Mouse (Mus musculus) MEL (cell line): ENCODE results near the gene Zfp790. TPM values are rescaled to one million over a fixed set of nuclear protein-coding genes. Genes with fewer than 3 reads are reported as not detected.

Experiments
- DNase-seq: peaks from one replicate; pipeline ENCODE4 v3.0.0; 2011; ENCODE audit warnings: low read depth, low spot score
- H3K27ac ChIP-seq: 2 replicates; pipeline ENCODE4 v1.5.1; 2012; ENCODE audit warnings: low read depth, mild to moderate bottlenecking, control low read depth, low read length, moderate library complexity; ENCODE audit not compliant: control insufficient read depth
- H3K27me3 ChIP-seq, 2 experiments: fragments of 150-350 bp in 1 of 2; sonication (generic) in 1 of 2; 2 replicates each; pipeline ENCODE4 v1.6.1; 2012; ENCODE audit warnings: low read length in 2 of 2, mild to moderate bottlenecking in 2 of 2, improper control_type of control experiment in 1 of 2, moderate library complexity in 1 of 2; ENCODE audit not compliant: insufficient read depth in 2 of 2, control insufficient read depth in 1 of 2
- H3K36me3 ChIP-seq, 2 experiments: 2 replicates each; pipeline ENCODE4 v1.6.1; 2012 to 2014; ENCODE audit warnings: low read length in 2 of 2, improper control_type of control experiment in 1 of 2, inconsistent platforms in 1 of 2, mild to moderate bottlenecking in 1 of 2; ENCODE audit not compliant: insufficient read depth in 2 of 2, control insufficient read depth in 1 of 2
- H3K4me1 ChIP-seq, 2 experiments: fragments of 150-350 bp in 1 of 2; sonication (generic) in 1 of 2; 2 replicates each; pipeline ENCODE4 v1.6.1; 2012; ENCODE audit warnings: low read length in 2 of 2, improper control_type of control experiment in 1 of 2, mild to moderate bottlenecking in 1 of 2; ENCODE audit not compliant: insufficient read depth in 2 of 2, control insufficient read depth in 1 of 2
- H3K4me3 ChIP-seq, 2 experiments: fragments of 150-350 bp in 1 of 2; sonication (generic) in 1 of 2; 2 replicates each; pipeline ENCODE4 v1.5.1; 2012; ENCODE audit warnings: low read depth in 2 of 2, low read length in 2 of 2, mild to moderate bottlenecking in 2 of 2, moderate library complexity in 2 of 2, control low read depth in 1 of 2, improper control_type of control experiment in 1 of 2; ENCODE audit not compliant: control insufficient read depth in 1 of 2, insufficient read depth in 1 of 2
- H3K79me2 ChIP-seq: 2 replicates; pipeline ENCODE4 v1.6.1; 2012; ENCODE audit warnings: mild to moderate bottlenecking, low read length, moderate library complexity; ENCODE audit not compliant: control insufficient read depth, poor library complexity, insufficient read depth
- H3K9ac ChIP-seq: 2 replicates; pipeline ENCODE4 v1.6.1; 2012; ENCODE audit warnings: low read depth, mild to moderate bottlenecking, control low read depth, low read length, moderate library complexity; ENCODE audit not compliant: control insufficient read depth, poor library complexity, severe bottlenecking
- H3K9me3 ChIP-seq: fragments of 150-350 bp; sonication (generic); replicated peaks from 2 replicates; pipeline ENCODE4 v1.6.1; 2012; ENCODE audit warnings: mild to moderate bottlenecking, low read length, improper control_type of control experiment, moderate library complexity; ENCODE audit not compliant: insufficient read depth
- ELF1 ChIP-seq: IDR thresholded peaks from 2 replicates; pipeline ENCODE4 v1.6.1; 2014; ENCODE audit warnings: low read depth, mild to moderate bottlenecking, inconsistent platforms, low read length, improper control_type of control experiment, moderate library complexity
- ETS1 ChIP-seq: IDR thresholded peaks from 2 replicates; pipeline ENCODE4 v1.6.1; 2012; ENCODE audit warnings: low read depth, mild to moderate bottlenecking, inconsistent platforms, low read length, improper control_type of control experiment, moderate library complexity
- GATA1 ChIP-seq: IDR thresholded peaks from 2 replicates; pipeline ENCODE4 v1.6.1; 2011; ENCODE audit warnings: low read depth, low read length, improper control_type of control experiment
- HCFC1 ChIP-seq: IDR thresholded peaks from 2 replicates; pipeline ENCODE4 v1.6.1; 2012; ENCODE audit warnings: low read depth, mild to moderate bottlenecking, inconsistent platforms, low read length, improper control_type of control experiment, moderate library complexity
- JUND ChIP-seq: IDR thresholded peaks from 2 replicates; pipeline ENCODE4 v1.6.1; 2011; ENCODE audit warnings: low read depth, mild to moderate bottlenecking, improper control_type of control experiment, low read length
- KAT2A ChIP-seq: conservative IDR thresholded peaks from 2 replicates; pipeline ENCODE4 v1.6.1; 2012; ENCODE audit warnings: low read depth, low read length, improper control_type of control experiment, inconsistent platforms
- MAFK ChIP-seq: IDR thresholded peaks from 2 replicates; pipeline ENCODE4 v1.6.1; 2011; ENCODE audit warnings: low read depth, mild to moderate bottlenecking, low read length, improper control_type of control experiment, borderline replicate concordance
- MXI1 ChIP-seq: IDR thresholded peaks from 2 replicates; pipeline ENCODE4 v1.6.1; 2011; ENCODE audit warnings: mild to moderate bottlenecking, low read depth, low read length, improper control_type of control experiment
- MYB ChIP-seq: IDR thresholded peaks from 2 replicates; pipeline ENCODE4 v1.6.1; 2011; ENCODE audit warnings: mild to moderate bottlenecking, low read depth, low read length, improper control_type of control experiment
- MYC ChIP-seq: IDR thresholded peaks from 2 replicates; pipeline ENCODE4 v1.6.1; 2011; ENCODE audit warnings: low read depth, mild to moderate bottlenecking, low read length, improper control_type of control experiment, moderate library complexity
- NELFE ChIP-seq: IDR thresholded peaks from 2 replicates; pipeline ENCODE4 v1.6.1; 2011; ENCODE audit warnings: low read depth, low read length, improper control_type of control experiment
- POLR2AphosphoS2 ChIP-seq: IDR thresholded peaks from 2 replicates; pipeline ENCODE4 v1.6.1; 2011; ENCODE audit warnings: low read length, improper control_type of control experiment
- RAD21 ChIP-seq: IDR thresholded peaks from 2 replicates; pipeline ENCODE4 v1.6.1; 2011; ENCODE audit warnings: mild to moderate bottlenecking, low read depth, low read length, improper control_type of control experiment
- RCOR1 ChIP-seq: IDR thresholded peaks from 2 replicates; pipeline ENCODE4 v1.6.1; 2012; ENCODE audit warnings: low read depth, mild to moderate bottlenecking, inconsistent platforms, low read length, improper control_type of control experiment
- SIN3A ChIP-seq: IDR thresholded peaks from 2 replicates; pipeline ENCODE4 v1.6.1; 2012; ENCODE audit warnings: low read length, improper control_type of control experiment, inconsistent platforms
- TBP ChIP-seq: IDR thresholded peaks from 2 replicates; pipeline ENCODE4 v1.8.0; 2011; ENCODE audit warnings: low read depth, low read length, improper control_type of control experiment
- ZC3H11A ChIP-seq: IDR thresholded peaks from 2 replicates; pipeline ENCODE4 v1.6.1; 2012; ENCODE audit warnings: low read depth, mild to moderate bottlenecking, inconsistent platforms, low read length, improper control_type of control experiment
- polyA plus RNA-seq, 2 experiments: library from polyadenylated mRNA; stranded (reverse) in 1 of 2; unstranded in 1 of 2; fragments of >175 nt in 1 of 2; fragments of >200 nt in 1 of 2; gene quantifications; 2 replicates each; pipeline versions ENCODE4 v1.2.1 to v1.2.4; 2012; ENCODE audit warnings: low replicate concordance in 2 of 2, low read depth in 1 of 2; ENCODE audit not compliant: insufficient read length in 2 of 2, insufficient read depth in 1 of 2, missing spikeins in 1 of 2
- total RNA-seq: library from RNA; depleted of rRNA; stranded (reverse); fragments of 300-350 nt; gene quantifications from 2 replicates; pipeline ENCODE4 v1.2.3, GENCODE M21; 2012

Zfp790 gene
- total and polyA plus RNA-seq, 3 experiments: 3.8 to 4.9 TPM; not detected in 1

DNA sequence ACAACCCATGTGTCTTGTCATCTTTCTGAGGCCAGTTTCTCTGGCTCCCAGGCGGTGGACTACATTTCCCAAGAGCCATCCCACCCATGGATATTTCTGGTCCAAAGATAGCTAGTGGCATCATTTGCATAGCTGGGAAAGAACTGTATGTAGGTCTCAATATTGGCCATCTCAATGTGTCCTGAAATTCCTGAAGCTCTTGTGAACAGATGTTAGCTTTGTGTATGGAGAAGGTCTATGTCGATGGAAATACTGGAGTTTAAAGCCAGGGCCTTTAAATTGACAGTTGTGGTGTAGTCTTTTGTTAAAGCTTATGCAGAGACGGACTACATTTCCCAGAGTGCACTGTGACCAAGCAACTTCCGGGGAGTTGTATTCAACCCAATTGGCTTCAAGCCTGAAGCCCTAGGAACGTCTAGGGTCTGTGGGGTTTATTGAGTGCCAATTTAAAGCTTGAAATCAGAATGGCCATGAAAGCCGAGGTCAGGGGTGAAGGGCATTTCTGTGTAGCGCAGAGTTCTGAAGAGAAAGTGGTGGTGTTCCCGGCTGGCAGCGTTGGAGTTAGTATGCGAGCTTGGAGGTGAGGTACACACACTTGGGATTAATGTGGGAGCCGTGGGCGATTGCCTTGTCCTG lies 2.8 kb downstream of the Zfp790 start:
- peak; percentile 90 for DNase-seq
- Histone ChIP-seq H3K4me1 (peaks cover 6% of the 10 kb centered on the region in 2 experiments), H3K4me3 (peak overlapping the region; percentile 62 to 75), H3K9me3 (no peaks in the 10 kb centered on the region), H3K27ac (peak overlapping the region; percentile 20), H3K27me3 (no peaks in the 10 kb centered on the region), H3K79me2 (0 out of 2 replicates have a peak, but pooled peaks cover 2% of the 10 kb centered on the region), H3K36me3 (peaks cover 0 to 8% of the 10 kb centered on the region in 2 experiments; a peak in 2 of 4 replicates), H3K9ac (peak overlapping the region; percentile 68)
- TF ChIP-seq MAFK (no peak), TBP (no peak), RAD21 (no peak), POLR2AphosphoS2 (no peak), MYC (0 out of 2 replicates have a peak, but pooled peaks have one; percentile 35), MXI1 (peak; percentile 45; the same call in 1 of the 2 replicates), ZC3H11A (no peak), ETS1 (0 out of 2 replicates have a peak, but pooled peaks have one; percentile 3), NELFE (no peak), HCFC1 (peak; percentile 95), KAT2A (peak; percentile 87), JUND (no peak), ELF1 (peak; percentile 90), SIN3A (peak; percentile 89)

DNA sequence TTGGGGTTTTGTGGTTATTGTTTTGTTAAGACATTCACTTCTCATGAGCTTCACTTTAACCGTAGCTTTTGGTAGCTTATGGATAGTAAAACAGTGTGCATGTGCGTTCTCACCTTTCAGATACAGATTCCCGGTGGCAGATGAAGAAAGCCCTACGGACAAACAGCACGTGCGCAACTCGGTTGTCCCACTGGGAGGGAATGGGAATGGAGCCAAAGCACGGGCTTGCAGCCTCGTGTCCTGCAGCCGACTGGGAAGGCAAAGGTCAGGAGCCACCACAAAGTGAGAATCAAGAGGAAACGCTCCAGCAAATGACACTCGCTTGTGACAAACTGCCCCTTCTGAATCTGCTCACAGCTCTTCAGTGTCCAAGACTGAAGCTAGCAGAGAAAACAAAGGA lies 12.1 kb downstream of the Zfp790 start:
- Histone ChIP-seq H3K27me3 (no peaks in the 10 kb centered on the region), H3K36me3 (peaks cover 0 to 2% of the 10 kb centered on the region in 2 experiments; a peak in 1 of 4 replicates), H3K79me2 (no peaks in the 10 kb centered on the region), H3K9ac (no peak overlapping the region), H3K4me1 (no peaks in the 10 kb centered on the region), H3K27ac (no peak overlapping the region), H3K4me3 (no peak overlapping the region), H3K9me3 (no peaks in the 10 kb centered on the region)
- TF ChIP-seq TBP (no peak), MYB (no peak), RCOR1 (no peak), RAD21 (no peak), GATA1 (no peak)
- no peak for DNase-seq
